32 mouse cellular contexts compared by ENCODE assay signal in genomic region chr2:105097294-105097953, GRCm38 (mm10). TPM values are rescaled to one million over a fixed set of nuclear protein-coding genes. Genes with fewer than 3 reads are reported as not detected.
DNase-seq lines count a peak whose midpoint lies in the region; ATAC-seq and TF ChIP-seq lines count a peak whose summit lies in the region.
"Had no signal": no experiment of that assay in that cellular context is flagged by ENCODE, and none has a peak within 500 bp of the region (broad histone marks: within the 10 kb centered on the region; RNA-seq: fewer than 3 reads in every experiment).

No protein-coding gene starts in this region.

- no peaks in the 10 kb centered on the region for H3K27me3 ChIP-seq in kidney, adult 2 months (replicated peaks; ENCODE audit: control insufficient read depth, insufficient read depth, low read length)
- H3K27me3 ChIP-seq in E14TG2a.4 (ENCODE audit: insufficient read depth, low read length): no peaks in the 10 kb centered on the region
- H3K27me3 ChIP-seq in hindbrain, embryonic 13.5 days: no peaks in the 10 kb centered on the region
- H3K27me3 ChIP-seq: liver, embryonic 12.5 days had no signal

- TF ChIP-seq CTCF in kidney, adult 2 months (conservative IDR thresholded peaks at IDR 0.05; ENCODE audit: insufficient read depth, insufficient read length, low read depth, low read length): no peak
- no peak for TF ChIP-seq CTCF in E14TG2a.4 (conservative IDR thresholded peaks at IDR 0.05; ENCODE audit: low read length)

- no peaks in the 10 kb centered on the region for H3K36me3 ChIP-seq in kidney, adult 2 months (ENCODE audit: control insufficient read depth, insufficient read depth, low read length)
- no peaks in the 10 kb centered on the region for H3K36me3 ChIP-seq in E14TG2a.4 (ENCODE audit: insufficient read depth, low read length)
- no peaks in the 10 kb centered on the region for H3K36me3 ChIP-seq in hindbrain, embryonic 13.5 days
- H3K36me3 ChIP-seq: forebrain, embryonic 10.5 days; limb, embryonic 13.5 days; liver, embryonic 12.5 days; midbrain, embryonic 10.5 days had no signal

- no peak overlapping the region for H3K9ac ChIP-seq in hindbrain, embryonic 13.5 days
- H3K9ac ChIP-seq: limb, embryonic 13.5 days; liver, embryonic 12.5 days had no signal

- peak; percentile 6 for DNase-seq in kidney, adult 2 months
- DNase-seq in kidney, adult 18-20 months: no peak
- peak; percentile 3 to 17 for DNase-seq in left cerebral cortex, postnatal 25 days (ENCODE audit: low spot score in 2 of 2)
- no peak for DNase-seq in left cerebral cortex, adult 9 months (ENCODE audit: low spot score in 2 of 2)
- peak; percentile 5 to 15 for DNase-seq in kidney, postnatal 36 days
- DNase-seq: cerebellum, adult 18-20 months; cerebellum, postnatal 14 days; gastrocnemius, postnatal 10 days; heart, adult 11 months; lung, postnatal 10 days; retina, postnatal 1 day; thymus, adult 2 months; thymus, postnatal 4 days had no signal

- no peak overlapping the region for H3K27ac ChIP-seq in kidney, adult 2 months (ENCODE audit: insufficient read depth, low read depth, low read length)
- no peak overlapping the region for H3K27ac ChIP-seq in hindbrain, embryonic 13.5 days
- H3K27ac ChIP-seq: forebrain, embryonic 10.5 days; limb, embryonic 13.5 days; liver, embryonic 12.5 days; midbrain, embryonic 10.5 days had no signal

- TF ChIP-seq POLR2A in kidney, adult 2 months (IDR thresholded peaks at IDR 0.05; ENCODE audit: low read depth, low read length): no peak

- no peaks in the 10 kb centered on the region for H3K4me1 ChIP-seq in kidney, adult 2 months (ENCODE audit: control insufficient read depth, insufficient read depth, low read length)
- H3K4me1 ChIP-seq in E14TG2a.4 (replicated peaks; ENCODE audit: low read depth, low read length): peaks cover 29% of the 10 kb centered on the region
- 0 out of 2 replicates have a peak, but pooled peaks cover 4% of the 10 kb centered on the region for H3K4me1 ChIP-seq in hindbrain, embryonic 13.5 days (replicated peaks)
- H3K4me1 ChIP-seq: liver, embryonic 12.5 days; midbrain, embryonic 10.5 days had no signal

- no peak overlapping the region for H3K4me3 ChIP-seq in kidney, adult 2 months (ENCODE audit: insufficient read depth, low read depth, low read length)
- peak overlapping the region; percentile 64 for H3K4me3 ChIP-seq in E14TG2a.4 (replicated peaks; ENCODE audit: low read length)
- no peak overlapping the region for H3K4me3 ChIP-seq in hindbrain, embryonic 13.5 days
- H3K4me3 ChIP-seq: forebrain, embryonic 10.5 days; limb, embryonic 13.5 days; liver, embryonic 12.5 days; midbrain, embryonic 10.5 days had no signal

- H3K4me2 ChIP-seq in hindbrain, embryonic 13.5 days: no peak overlapping the region
- H3K4me2 ChIP-seq: heart, embryonic 11.5 days; limb, embryonic 13.5 days; liver, embryonic 12.5 days had no signal

- 51% methylated on average over 22 of the region's 22 CpGs for WGBS in kidney, adult 2 months
- 77% methylated on average over 22 of the region's 22 CpGs for WGBS in hindbrain, embryonic 13.5 days

- intact Hi-C loops in left cerebral cortex, postnatal 25 days (cut with DNase I): no loop called here

- no peaks in the 10 kb centered on the region for H3K9me3 ChIP-seq in E14TG2a.4 (ENCODE audit: low read length)
- no peaks in the 10 kb centered on the region for H3K9me3 ChIP-seq in hindbrain, embryonic 13.5 days
- H3K9me3 ChIP-seq: forebrain, embryonic 10.5 days; limb, embryonic 13.5 days; liver, embryonic 12.5 days; midbrain, embryonic 10.5 days had no signal

- no peak for ATAC-seq in hindbrain, embryonic 13.5 days (ENCODE audit: low FRiP score)
- ATAC-seq: CD4-positive, CD25-positive, alpha-beta regulatory T cell, adult 4 months; forebrain, embryonic 16.5 days; liver, embryonic 12.5 days had no signal

RNA-seq across cellular contexts. Expression of gene Gm11060, which starts 5.6 kb away (rescaled TPM):
- polyA plus RNA-seq in kidney, adult 2 months (2012; rRNA removed): not detected in 2 replicates
- total RNA-seq in left cerebral cortex, postnatal 25 days (2021): not detected
- polyA plus RNA-seq in hindbrain, embryonic 13.5 days (2015; fragmentation: Nextera tagmentation; extraction: Ambion mirVana): not detected in 2 replicates
- total RNA-seq: adrenal gland, adult 18-20 months; adrenal gland, postnatal 4 days; ES-E14; gastrocnemius, postnatal 10 days; hematopoietic stem cell, adult 5-6 weeks; layer of hippocampus, postnatal 14 days; left cerebral cortex, postnatal 10 days had no signal
- polyA plus RNA-seq: CD4-positive, CD25-positive, alpha-beta regulatory T cell, adult 4 months; embryonic facial prominence, embryonic 11.5 days; forebrain, embryonic 10.5 days; forebrain, embryonic 16.5 days; heart, embryonic 11.5 days; heart, postnatal 0 days; large intestine, adult 2 months; limb, embryonic 13.5 days; liver, embryonic 12.5 days; midbrain, embryonic 10.5 days; stomach, embryonic 14.5 days; thymus, adult 2 months had no signal

RNA-seq across cellular contexts. Expression of gene Wt1, which starts 28.9 kb away (rescaled TPM):
- polyA plus RNA-seq in kidney, adult 2 months (2012; rRNA removed): 16.9 and 20.8 TPM in 2 replicates
- total RNA-seq in left cerebral cortex, postnatal 25 days (2021): under 1 TPM; 0.30 to 0.32 TPM
- 0.61 and 0.82 TPM in 2 replicates for polyA plus RNA-seq in hindbrain, embryonic 13.5 days (2015; fragmentation: Nextera tagmentation; extraction: Ambion mirVana)
- total RNA-seq: hematopoietic stem cell, adult 5-6 weeks had no signal
- polyA plus RNA-seq: CD4-positive, CD25-positive, alpha-beta regulatory T cell, adult 4 months; midbrain, embryonic 10.5 days had no signal

Comparison
In these comparisons a context has a peak if more than half of its experiments do, and no peak if none do; other contexts are left out.
1. DNase-seq: peak in kidney, adult 2 months (single experiment), left cerebral cortex, postnatal 25 days (2 of 2) and kidney, postnatal 36 days (2 of 2); none in kidney, adult 18-20 months (single experiment) and left cerebral cortex, adult 9 months (0 of 2).